Mouse (Mus musculus): ENCODE data around the gene Lrrc25.

- TF ChIP-seq CTCF (IDR thresholded peaks at IDR 0.05; ENCODE audit: control insufficient read depth, insufficient read depth, insufficient replicate concordance, low read depth, low read length) (no peak), POLR2A (IDR thresholded peaks at IDR 0.05; ENCODE audit: control insufficient read depth, low read depth, low read length) (no peak)
Measured at GRCm38 (mm10) chr8:70646775-70647174, 30.8 kb downstream of the Lrrc25 start.

Measured in testis, adult 2 months (tissue).